Comparison of ENCODE assay signal across 27 mouse cellular contexts in genomic region chr9:58706024-58706423, GRCm38 (mm10). TPM values are rescaled to one million over a fixed set of nuclear protein-coding genes. Genes with fewer than 3 reads are reported as not detected.
DNase-seq lines count a peak whose midpoint lies in the region; ATAC-seq lines count a peak whose summit lies in the region.
"Had no signal": no experiment of that assay in that cellular context is flagged by ENCODE, and none has a peak within 500 bp of the region (broad histone marks: within the 10 kb centered on the region; RNA-seq: fewer than 3 reads in every experiment).

No protein-coding gene starts in this region.

- H3K4me3 ChIP-seq in embryonic facial prominence, embryonic 14.5 days (ENCODE audit: low read depth, low read length): no peak overlapping the region
- no peak overlapping the region for H3K4me3 ChIP-seq in embryonic facial prominence, embryonic 10.5 days
- no peak overlapping the region for H3K4me3 ChIP-seq in stomach, embryonic 16.5 days (replicated peaks; ENCODE audit: low read length)
- H3K4me3 ChIP-seq: embryonic facial prominence, embryonic 13.5 days; forebrain, embryonic 10.5 days; forebrain, embryonic 13.5 days; gastrocnemius, adult 2 months; heart, embryonic 13.5 days had no signal

- no peaks in the 10 kb centered on the region for H3K4me1 ChIP-seq in embryonic facial prominence, embryonic 14.5 days (ENCODE audit: control insufficient read depth, insufficient read depth, low read length)
- H3K4me1 ChIP-seq in embryonic facial prominence, embryonic 10.5 days: 0 out of 2 replicates have a peak, but pooled peaks cover 4% of the 10 kb centered on the region
- no peaks in the 10 kb centered on the region for H3K4me1 ChIP-seq in stomach, embryonic 16.5 days (ENCODE audit: control insufficient read depth, insufficient read depth, low read length)
- H3K4me1 ChIP-seq: embryonic facial prominence, embryonic 13.5 days; forebrain, embryonic 10.5 days; forebrain, embryonic 13.5 days had no signal

- no peaks in the 10 kb centered on the region for H3K36me3 ChIP-seq in embryonic facial prominence, embryonic 14.5 days (ENCODE audit: control insufficient read depth, insufficient read depth, low read length)
- H3K36me3 ChIP-seq in embryonic facial prominence, embryonic 10.5 days (replicated peaks): no peaks in the 10 kb centered on the region
- H3K36me3 ChIP-seq in stomach, embryonic 16.5 days (ENCODE audit: control insufficient read depth, insufficient read depth, low read length): no peaks in the 10 kb centered on the region
- H3K36me3 ChIP-seq: embryonic facial prominence, embryonic 13.5 days; forebrain, embryonic 10.5 days; heart, embryonic 13.5 days had no signal

- H3K4me2 ChIP-seq in embryonic facial prominence, embryonic 14.5 days (ENCODE audit: low read depth, low read length): no peak overlapping the region
- H3K4me2 ChIP-seq in stomach, embryonic 16.5 days (ENCODE audit: low read depth, low read length): no peak overlapping the region
- H3K4me2 ChIP-seq: embryonic facial prominence, embryonic 13.5 days; forebrain, embryonic 13.5 days; heart, embryonic 13.5 days; hindbrain, embryonic 14.5 days had no signal

- no peaks in the 10 kb centered on the region for H3K9me3 ChIP-seq in embryonic facial prominence, embryonic 14.5 days (ENCODE audit: control insufficient read depth, low read length)
- H3K9me3 ChIP-seq in embryonic facial prominence, embryonic 10.5 days: no peaks in the 10 kb centered on the region
- H3K9me3 ChIP-seq in stomach, embryonic 16.5 days (replicated peaks; ENCODE audit: control insufficient read depth, low read length): no peaks in the 10 kb centered on the region
- H3K9me3 ChIP-seq: embryonic facial prominence, embryonic 13.5 days; forebrain, embryonic 10.5 days; forebrain, embryonic 13.5 days; heart, embryonic 13.5 days had no signal

- H3K27ac ChIP-seq in embryonic facial prominence, embryonic 14.5 days (replicated peaks; ENCODE audit: low read depth, low read length): no peak overlapping the region
- no peak overlapping the region for H3K27ac ChIP-seq in embryonic facial prominence, embryonic 10.5 days (replicated peaks)
- H3K27ac ChIP-seq in stomach, embryonic 16.5 days (ENCODE audit: low read length): no peak overlapping the region
- H3K27ac ChIP-seq: embryonic facial prominence, embryonic 13.5 days; forebrain, embryonic 10.5 days; forebrain, embryonic 13.5 days; gastrocnemius, adult 2 months; heart, embryonic 13.5 days; hindbrain, embryonic 14.5 days; hindbrain, postnatal 0 days had no signal

- no peak for ATAC-seq in embryonic facial prominence, embryonic 14.5 days (ENCODE audit: low read depth)
- ATAC-seq in stomach, embryonic 16.5 days (ENCODE audit: insufficient read depth, low FRiP score): peak; percentile 56; the same call in 1 of the 2 replicates
- ATAC-seq: forebrain, embryonic 13.5 days; forebrain, embryonic 16.5 days; hindbrain, postnatal 0 days; inflammation-experienced regulatory T-cells, adult 6 months had no signal

- 73% methylated on average over 7 of the region's 7 CpGs for WGBS in embryonic facial prominence, embryonic 14.5 days
- WGBS in embryonic facial prominence, embryonic 10.5 days: 88% methylated on average over 7 of the region's 7 CpGs
- WGBS in stomach, embryonic 16.5 days: 64% methylated on average over 7 of the region's 7 CpGs

- H3K9ac ChIP-seq in embryonic facial prominence, embryonic 14.5 days (ENCODE audit: low read depth, low read length): no peak overlapping the region
- no peak overlapping the region for H3K9ac ChIP-seq in stomach, embryonic 16.5 days (ENCODE audit: low read length)
- H3K9ac ChIP-seq: embryonic facial prominence, embryonic 13.5 days; forebrain, embryonic 13.5 days; heart, embryonic 13.5 days; hindbrain, embryonic 14.5 days had no signal

- DNase-seq in embryonic facial prominence, embryonic 14.5 days (ENCODE audit: low spot score): peak; percentile 24
- no peak for DNase-seq in embryonic facial prominence, embryonic 10.5 days (ENCODE audit: low spot score)
- DNase-seq in 3134 (ENCODE audit: extremely low read depth, insufficient read length, low spot score) (peak; percentile 36), NIH3T3 (ENCODE audit: low read depth) (peak; percentile 65)
- DNase-seq in kidney, adult 11 months: no peak
- DNase-seq in cerebellum, adult 9-11 months: no peak
- no peak for DNase-seq in layer of hippocampus, adult 8-10 months (ENCODE audit: low spot score in 2 of 2)
- DNase-seq: adrenal gland, adult 2 months; adrenal gland, postnatal 14 days; cerebellum, adult 11-12 months; cerebellum, adult 8-10 months; cerebellum, postnatal 14 days; gastrocnemius, adult 2 months; gastrocnemius, postnatal 14 days; heart, postnatal 14 days; heart, postnatal 4 days; kidney, adult 18-20 months had no signal

- no peaks in the 10 kb centered on the region for H3K27me3 ChIP-seq in embryonic facial prominence, embryonic 14.5 days (replicated peaks; ENCODE audit: control insufficient read depth, insufficient read depth, low read length)
- H3K27me3 ChIP-seq in embryonic facial prominence, embryonic 10.5 days (replicated peaks; ENCODE audit: low read depth, poor library complexity, severe bottlenecking): no peaks in the 10 kb centered on the region
- H3K27me3 ChIP-seq in stomach, embryonic 16.5 days (ENCODE audit: control insufficient read depth, insufficient read depth, low read length): no peaks in the 10 kb centered on the region
- H3K27me3 ChIP-seq: embryonic facial prominence, embryonic 13.5 days; forebrain, embryonic 13.5 days; heart, embryonic 13.5 days had no signal

RNA-seq across cellular contexts. Expression of gene Rec114, which starts 37.7 kb away (rescaled TPM):
- 2.6 and 3.2 TPM in 2 replicates for polyA plus RNA-seq in embryonic facial prominence, embryonic 14.5 days (2014; fragmentation: Nextera tagmentation; extraction: Ambion mirVana)
- 1.3 and 1.9 TPM in 2 replicates for polyA plus RNA-seq in embryonic facial prominence, embryonic 10.5 days (2016; fragmentation: Nextera tagmentation; extraction: Ambion mirVana)
- 2.3 and 3.2 TPM in 2 replicates for polyA plus RNA-seq in stomach, embryonic 16.5 days (2015; fragmentation: Nextera tagmentation; extraction: Ambion mirVana)
- total RNA-seq in layer of hippocampus, adult 8-10 months (2022): 1 to 10 TPM in 1 of 4 experiments, not detected in 3; 1.4 TPM
- total RNA-seq: gastrocnemius, adult 2 months; gastrocnemius, postnatal 4 days had no signal

Comparison
In these comparisons a context has a peak if more than half of its experiments do, and no peak if none do; other contexts are left out.
1. DNase-seq: peak in embryonic facial prominence, embryonic 14.5 days (single experiment), 3134 (single experiment) and NIH3T3 (single experiment); none in embryonic facial prominence, embryonic 10.5 days (single experiment), kidney, adult 11 months (single experiment), cerebellum, adult 9-11 months (single experiment) and layer of hippocampus, adult 8-10 months (0 of 2).